Mouse (Mus musculus) myocyte (in vitro differentiated cells): ENCODE measurements around the gene Samd4b. TPM values are rescaled to one million over a fixed set of nuclear protein-coding genes. Genes with fewer than 3 reads are reported as not detected.

Source experiments
- H3K27me3 ChIP-seq: one replicate; pipeline ENCODE4 v1.6.1; 2011; ENCODE audit not compliant: control insufficient read depth, insufficient read depth, insufficient read length
- H3K36me3 ChIP-seq: one replicate; pipeline ENCODE4 v1.6.1; 2011; ENCODE audit not compliant: control insufficient read depth, insufficient read depth
- H3K4me2 ChIP-seq: one replicate; pipeline ENCODE4 v1.6.1; 2011; ENCODE audit warnings: low read depth, control low read depth
- H3K4me3 ChIP-seq: one replicate; pipeline ENCODE4 v1.5.1; 2011; ENCODE audit warnings: mild to moderate bottlenecking, control low read depth, moderate library complexity
- H3K79me2 ChIP-seq: one replicate; pipeline ENCODE4 v1.6.1; 2011; ENCODE audit not compliant: control insufficient read depth, insufficient read depth
- H3ac ChIP-seq: one replicate; pipeline ENCODE4 v1.6.1; 2011; ENCODE audit not compliant: control insufficient read depth, insufficient read length
- CEBPB ChIP-seq: IDR thresholded peaks from 2 replicates; pipeline ENCODE4 v1.6.1; 2011; ENCODE audit warnings: mild to moderate bottlenecking, moderate library complexity; ENCODE audit not compliant: poor library complexity, insufficient read depth, severe bottlenecking
- E2F4 ChIP-seq: IDR thresholded peaks from one replicate; pipeline ENCODE4 v1.6.1; 2011; ENCODE audit warnings: mild to moderate bottlenecking, control low read depth, moderate library complexity; ENCODE audit not compliant: insufficient read depth
- MAX ChIP-seq: IDR thresholded peaks from one replicate; pipeline ENCODE4 v1.6.1; 2011; ENCODE audit warnings: low read depth, mild to moderate bottlenecking, control low read depth
- MYOD1 ChIP-seq, 3 experiments: IDR thresholded peaks; one replicate each; pipeline ENCODE4 v1.6.1; 2011; ENCODE audit warnings: control low read depth in 2 of 3, low read depth in 2 of 3, mild to moderate bottlenecking in 2 of 3, moderate library complexity in 1 of 3; ENCODE audit not compliant: insufficient read length in 2 of 3, control insufficient read depth in 1 of 3
- MYOG ChIP-seq, 3 experiments: IDR thresholded peaks; one replicate each; pipeline ENCODE4 v1.6.1; 2011; ENCODE audit warnings: control low read depth in 2 of 3, low read depth in 2 of 3, mild to moderate bottlenecking in 2 of 3; ENCODE audit not compliant: insufficient read length in 2 of 3, control insufficient read depth in 1 of 3, insufficient read depth in 1 of 3
- POLR2A ChIP-seq: IDR thresholded peaks from one replicate; pipeline ENCODE4 v1.6.1; 2011; ENCODE audit warnings: low read depth, mild to moderate bottlenecking, control low read depth, moderate library complexity; ENCODE audit not compliant: insufficient read length
- POLR2AphosphoS2 ChIP-seq: IDR thresholded peaks from one replicate; pipeline ENCODE4 v1.6.1; 2011; ENCODE audit warnings: low read depth, control low read depth; ENCODE audit not compliant: insufficient read length
- REST ChIP-seq: IDR thresholded peaks from one replicate; pipeline ENCODE4 v1.6.1; 2011; ENCODE audit warnings: mild to moderate bottlenecking, control low read depth, moderate library complexity; ENCODE audit not compliant: insufficient read depth, insufficient read length
- SRF ChIP-seq: IDR thresholded peaks from one replicate; pipeline ENCODE4 v1.6.1; 2011; ENCODE audit warnings: low read depth; ENCODE audit not compliant: control insufficient read depth, insufficient read length
- TCF12 ChIP-seq: IDR thresholded peaks from one replicate; pipeline ENCODE4 v1.6.1; 2011; ENCODE audit warnings: mild to moderate bottlenecking, control low read depth; ENCODE audit not compliant: poor library complexity, insufficient read depth, severe bottlenecking
- TCF3 ChIP-seq: IDR thresholded peaks from one replicate; pipeline ENCODE4 v1.6.1; 2011; ENCODE audit warnings: low read depth, control low read depth; ENCODE audit not compliant: insufficient read length
- USF1 ChIP-seq: IDR thresholded peaks from one replicate; pipeline ENCODE4 v1.6.1; 2011; ENCODE audit warnings: low read depth, mild to moderate bottlenecking, control low read depth, moderate library complexity
- polyA plus RNA-seq: library from polyadenylated mRNA; unstranded; fragments of >200 nt; fragmentation: generic; extraction: Trizol; gene quantifications from one replicate; pipeline ENCODE4 v1.2.1, GENCODE M21; 2012; ENCODE audit warnings: missing spikeins

Samd4b gene
- polyA plus RNA-seq, 1 experiment: 29.4 TPM

DNA sequence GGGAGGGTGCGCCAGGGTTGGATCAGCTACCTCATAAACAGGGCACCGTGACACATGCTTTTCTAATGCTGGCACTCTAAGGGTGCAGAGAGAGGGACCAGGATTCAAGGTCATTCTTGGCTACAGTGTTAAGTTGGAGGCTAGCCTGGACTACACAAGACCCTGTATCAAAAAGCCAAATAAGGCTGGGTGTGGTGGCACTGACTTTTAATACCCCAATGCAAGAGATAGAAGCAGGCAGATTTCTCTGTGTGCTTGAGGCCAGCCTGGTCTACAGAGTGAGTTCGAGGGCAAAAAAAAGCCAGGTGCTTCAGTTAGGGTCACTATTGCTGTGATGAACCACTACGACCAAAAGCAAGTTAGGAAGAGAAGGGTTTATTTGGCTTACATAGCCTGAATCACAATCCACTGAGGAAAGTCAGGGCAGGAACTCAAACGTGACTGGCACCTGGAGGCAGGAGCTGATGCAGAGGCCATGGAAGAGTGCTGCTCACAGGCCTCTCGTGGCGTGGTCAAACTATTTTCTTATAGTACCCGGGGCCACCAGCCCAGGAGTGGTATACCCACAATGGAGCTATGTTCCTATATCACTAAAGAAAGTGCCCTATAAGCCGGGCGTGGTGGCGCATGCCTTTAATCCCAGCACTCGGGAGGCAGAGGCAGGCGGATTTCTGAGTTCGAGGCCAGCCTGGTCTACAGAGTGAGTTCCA lies 156.0 kb downstream of the Samd4b start:
- Histone ChIP-seq H3K36me3 (no peaks in the 10 kb centered on the region), H3ac (no peak overlapping the region), H3K4me2 (no peak overlapping the region), H3K4me3 (no peak overlapping the region), H3K27me3 (peaks cover 20% of the 10 kb centered on the region), H3K79me2 (no peaks in the 10 kb centered on the region)
- TF ChIP-seq USF1 (no peak), SRF (no peak), MAX (no peak), TCF12 (no peak), MYOG (IDR thresholded peaks at IDR 0.05; ENCODE audit: control insufficient read depth in 1 of 3, insufficient read depth in 1 of 3, insufficient read length in 2 of 3, low read depth in 2 of 3) (no peak), TCF3 (no peak), E2F4 (no peak), POLR2A (no peak), POLR2AphosphoS2 (no peak), MYOD1 (IDR thresholded peaks at IDR 0.05; ENCODE audit: control insufficient read depth in 1 of 3, insufficient read length in 2 of 3, low read depth in 2 of 3) (no peak), REST (no peak)

DNA sequence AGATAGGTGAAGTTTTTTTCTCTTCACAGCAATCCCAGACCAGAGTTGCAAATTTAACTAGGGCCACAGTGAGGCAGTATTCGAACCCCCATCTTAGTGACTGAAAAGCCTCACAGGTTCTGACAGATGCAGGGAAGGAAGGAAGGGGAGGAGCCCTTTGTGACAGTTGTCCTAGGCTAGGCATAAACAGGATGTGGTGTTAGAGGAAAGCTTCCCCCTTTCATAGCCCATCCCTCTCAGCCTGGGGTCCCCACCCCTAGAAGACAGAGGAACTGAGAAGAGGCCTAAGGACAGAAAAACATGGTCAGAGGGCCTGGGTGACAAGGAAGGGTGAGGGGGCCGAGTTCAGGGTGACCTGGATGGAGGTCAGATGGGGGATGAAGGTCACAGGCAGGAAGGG lies 157.2 kb downstream of the Samd4b start:
- Histone ChIP-seq H3ac (no peak overlapping the region), H3K4me2 (no peak overlapping the region), H3K4me3 (no peak overlapping the region), H3K27me3 (peaks cover 16% of the 10 kb centered on the region), H3K79me2 (no peaks in the 10 kb centered on the region), H3K36me3 (no peaks in the 10 kb centered on the region)
- TF ChIP-seq TCF3 (no peak), POLR2AphosphoS2 (no peak), POLR2A (no peak), MAX (no peak)

DNA sequence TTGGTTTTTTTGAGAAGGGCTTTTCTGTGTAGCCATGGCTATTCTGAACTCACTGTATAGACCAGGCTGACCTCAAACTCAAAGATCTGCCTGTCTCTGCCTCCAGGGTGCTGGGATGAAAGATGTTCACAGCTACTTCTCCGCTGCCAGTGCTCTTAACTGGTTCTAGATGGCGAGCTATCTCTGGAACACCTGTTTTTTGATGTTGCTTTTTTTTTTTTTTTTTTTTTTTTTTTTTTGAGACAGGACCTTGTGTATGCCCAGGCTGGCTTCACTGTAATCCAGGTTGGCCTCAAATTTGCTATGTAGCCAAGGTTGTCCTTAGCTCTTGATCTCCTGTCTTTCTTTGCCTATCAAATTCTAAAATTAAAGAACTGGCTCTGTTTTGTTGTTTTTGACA lies 159.2 kb downstream of the Samd4b start:
- Histone ChIP-seq H3K4me2 (no peak overlapping the region), H3K36me3 (peaks cover 3% of the 10 kb centered on the region), H3K79me2 (peaks cover 18% of the 10 kb centered on the region), H3K4me3 (no peak overlapping the region), H3K27me3 (no peaks in the 10 kb centered on the region), H3ac (no peak overlapping the region)
- no peak for TF ChIP-seq USF1
- no peak for TF ChIP-seq MYOD1 (IDR thresholded peaks at IDR 0.05; ENCODE audit: control insufficient read depth in 1 of 3, insufficient read length in 2 of 3, low read depth in 2 of 3)
- TF ChIP-seq MAX: no peak
- no peak for TF ChIP-seq TCF12
- no peak for TF ChIP-seq CEBPB
- no peak for TF ChIP-seq SRF
- no peak for TF ChIP-seq MYOG (IDR thresholded peaks at IDR 0.05; ENCODE audit: control insufficient read depth in 1 of 3, insufficient read depth in 1 of 3, insufficient read length in 2 of 3, low read depth in 2 of 3)
- TF ChIP-seq TCF3: no peak
- TF ChIP-seq POLR2AphosphoS2: no peak
- no peak for TF ChIP-seq REST
- no peak for TF ChIP-seq E2F4
- no peak for TF ChIP-seq POLR2A

DNA sequence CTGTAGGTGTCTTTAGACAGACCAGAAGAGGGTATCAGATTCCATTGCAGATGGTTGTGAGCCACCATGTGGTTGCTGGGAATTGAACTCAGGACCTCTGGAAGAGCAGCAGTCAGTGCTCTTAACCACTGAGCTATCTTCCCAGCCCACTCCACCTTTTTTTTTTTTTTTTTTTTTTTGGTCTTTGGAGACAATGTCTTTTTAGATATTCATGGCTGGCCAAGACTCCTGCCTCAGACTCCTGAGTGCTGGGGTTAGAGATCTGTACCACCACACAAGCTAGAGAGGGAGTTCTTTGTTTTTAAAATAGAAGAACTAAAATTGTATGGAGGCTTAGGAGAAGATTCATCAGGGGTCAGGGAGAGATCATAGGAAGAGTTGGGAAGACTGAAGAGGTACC lies 160.0 kb downstream of the Samd4b start:
- TF ChIP-seq REST (no peak), TCF12 (no peak), MYOG (IDR thresholded peaks at IDR 0.05; ENCODE audit: control insufficient read depth in 1 of 3, insufficient read depth in 1 of 3, insufficient read length in 2 of 3, low read depth in 2 of 3) (no peak), POLR2A (no peak), TCF3 (no peak), USF1 (no peak), POLR2AphosphoS2 (no peak), MYOD1 (IDR thresholded peaks at IDR 0.05; ENCODE audit: control insufficient read depth in 1 of 3, insufficient read length in 2 of 3, low read depth in 2 of 3) (no peak), MAX (no peak), E2F4 (no peak), CEBPB (no peak), SRF (no peak)
- H3ac ChIP-seq: no peak overlapping the region
- H3K36me3 ChIP-seq: peaks cover 4% of the 10 kb centered on the region
- no peak overlapping the region for H3K4me3 ChIP-seq
- H3K27me3 ChIP-seq: no peaks in the 10 kb centered on the region
- H3K79me2 ChIP-seq: peaks cover 24% of the 10 kb centered on the region
- no peak overlapping the region for H3K4me2 ChIP-seq

DNA sequence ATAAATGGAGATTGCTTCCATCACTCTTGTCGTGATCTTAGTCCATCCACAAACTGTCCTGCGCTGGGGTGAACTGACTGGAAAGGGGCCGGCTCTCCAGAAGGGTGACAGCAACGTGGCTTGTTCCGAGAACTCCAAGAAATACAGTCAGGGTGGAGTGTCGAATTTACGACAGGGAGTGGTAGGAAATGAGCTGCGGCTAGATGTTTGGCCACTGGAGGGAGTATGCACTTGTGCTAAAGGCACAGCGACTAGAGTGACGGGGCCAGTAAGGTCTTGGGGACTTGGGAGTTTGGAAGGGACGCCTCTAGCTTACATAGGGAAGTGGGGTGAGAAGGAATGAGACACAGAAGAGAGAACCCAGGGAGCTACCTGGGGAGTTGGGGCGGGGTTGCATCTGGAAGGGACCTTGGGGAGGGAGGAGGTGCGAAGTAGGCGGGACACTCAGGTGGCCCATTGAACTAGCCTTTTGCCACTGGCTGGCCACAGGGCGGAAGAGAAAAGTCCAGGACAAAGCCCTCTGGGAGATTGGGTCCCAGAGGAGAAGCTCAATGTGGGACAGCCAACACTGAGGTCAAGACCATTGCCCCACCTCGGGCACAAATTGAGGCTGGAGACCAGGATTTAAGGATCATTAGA lies 160.9 kb downstream of the Samd4b start, which contains the start of gene Gmfg:
Gene Gmfg (plus strand): TSS at position 516 of the 639 bp plus-strand sequence.
- TF ChIP-seq TCF3 (no peak), POLR2A (peak; percentile 5)
- Histone ChIP-seq H3K4me3 (peak within 1 kb of the TSS; percentile 43), H3ac (peak within 1 kb of the TSS; percentile 59), H3K79me2 (peaks cover 33% of the 10 kb centered on the region), H3K4me2 (peak within 1 kb of the TSS; percentile 92), H3K27me3 (no peaks in the 10 kb centered on the region), H3K36me3 (peaks cover 8% of the 10 kb centered on the region)
